Mouse (Mus musculus): ENCODE results near the gene Sntb2. TPM values are rescaled to one million over a fixed set of nuclear protein-coding genes. Genes with fewer than 3 reads are reported as not detected.
"Not testable (repeated sequence)": the region's sequence is repeated elsewhere in the genome, so short reads cannot be mapped to it uniquely, and the experiment has no call there.

Sntb2 gene
- polyA plus RNA-seq, 1 experiment from 2014 or later: 11.8 TPM

- Histone ChIP-seq H3K27ac (ENCODE audit: low read length) (no peak overlapping the region; the same call in 1 of the 2 replicates), H3K4me1 (ENCODE audit: control insufficient read depth, insufficient read depth, low read length) (peaks cover 33% of the 10 kb centered on the region), H3K27me3 (ENCODE audit: control insufficient read depth, insufficient read depth, low read length) (no peaks in the 10 kb centered on the region), H3K9me3 (replicated peaks; ENCODE audit: control insufficient read depth, low read length) (no peaks in the 10 kb centered on the region), H3K4me2 (ENCODE audit: low read depth, low read length) (no peak overlapping the region), H3K9ac (ENCODE audit: low read length) (no peak overlapping the region), H3K36me3 (ENCODE audit: control insufficient read depth, insufficient read depth, low read length) (no peaks in the 10 kb centered on the region), H3K4me3 (replicated peaks; ENCODE audit: low read length) (no peak overlapping the region)
- 72% methylated on average over 7 of the region's 7 CpGs for WGBS
- ATAC-seq (ENCODE audit: insufficient read depth, low FRiP score): no peak
Measured at GRCm38 (mm10) chr8:106974754-106975153, 39.2 kb downstream of the Sntb2 start.

DNA sequence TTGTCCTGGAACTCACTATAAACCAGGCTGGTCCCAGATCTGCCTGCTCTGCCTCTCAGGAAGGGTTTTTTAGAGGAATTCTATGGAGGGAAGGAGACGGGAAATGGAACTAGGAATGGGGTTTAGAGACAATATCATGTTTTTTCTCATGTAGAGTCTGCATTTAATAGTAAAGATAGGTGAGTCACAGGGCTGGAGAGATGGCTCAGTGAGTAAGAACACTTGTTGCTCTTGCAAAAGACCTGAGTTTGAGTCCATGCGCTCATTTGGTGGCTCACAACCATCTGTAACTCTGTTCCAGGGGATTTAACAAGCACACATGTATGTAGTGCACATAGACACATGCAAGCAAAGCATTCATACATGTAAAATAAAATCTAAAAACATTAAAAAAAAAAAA, 40.2 kb downstream of the Sntb2 start:
- no peak for ATAC-seq (ENCODE audit: insufficient read depth, low FRiP score)
- no peaks in the 10 kb centered on the region for H3K36me3 ChIP-seq (ENCODE audit: control insufficient read depth, insufficient read depth, low read length)
- H3K4me3 ChIP-seq (replicated peaks; ENCODE audit: low read length): no peak overlapping the region
- no peaks in the 10 kb centered on the region for H3K9me3 ChIP-seq (replicated peaks; ENCODE audit: control insufficient read depth, low read length)
- H3K27ac ChIP-seq (ENCODE audit: low read length): no peak overlapping the region
- H3K4me1 ChIP-seq (ENCODE audit: control insufficient read depth, insufficient read depth, low read length): peaks cover 33% of the 10 kb centered on the region
- no peak overlapping the region for H3K9ac ChIP-seq (ENCODE audit: low read length)
- H3K4me2 ChIP-seq (ENCODE audit: low read depth, low read length): no peak overlapping the region
- WGBS: 82% methylated on average over 2 of the region's 2 CpGs
- H3K27me3 ChIP-seq (ENCODE audit: control insufficient read depth, insufficient read depth, low read length): no peaks in the 10 kb centered on the region

- H3K27ac ChIP-seq (ENCODE audit: low read length): no peak overlapping the region
- H3K9ac ChIP-seq (ENCODE audit: low read length): no peak overlapping the region
- no peaks in the 10 kb centered on the region for H3K9me3 ChIP-seq (replicated peaks; ENCODE audit: control insufficient read depth, low read length)
- 0 out of 2 replicates have a peak, but pooled peaks cover 2% of the 10 kb centered on the region for H3K36me3 ChIP-seq (ENCODE audit: control insufficient read depth, insufficient read depth, low read length)
- 66% methylated on average over 4 of the region's 4 CpGs for WGBS
- no peak for ATAC-seq (ENCODE audit: insufficient read depth, low FRiP score)
- no peak overlapping the region for H3K4me2 ChIP-seq (ENCODE audit: low read depth, low read length)
- H3K4me1 ChIP-seq (ENCODE audit: control insufficient read depth, insufficient read depth, low read length): peaks cover 31% of the 10 kb centered on the region
- no peaks in the 10 kb centered on the region for H3K27me3 ChIP-seq (ENCODE audit: control insufficient read depth, insufficient read depth, low read length)
- H3K4me3 ChIP-seq (replicated peaks; ENCODE audit: low read length): no peak overlapping the region
Measured at GRCm38 (mm10) chr8:106976436-106976835, 40.9 kb downstream of the Sntb2 start.

DNA sequence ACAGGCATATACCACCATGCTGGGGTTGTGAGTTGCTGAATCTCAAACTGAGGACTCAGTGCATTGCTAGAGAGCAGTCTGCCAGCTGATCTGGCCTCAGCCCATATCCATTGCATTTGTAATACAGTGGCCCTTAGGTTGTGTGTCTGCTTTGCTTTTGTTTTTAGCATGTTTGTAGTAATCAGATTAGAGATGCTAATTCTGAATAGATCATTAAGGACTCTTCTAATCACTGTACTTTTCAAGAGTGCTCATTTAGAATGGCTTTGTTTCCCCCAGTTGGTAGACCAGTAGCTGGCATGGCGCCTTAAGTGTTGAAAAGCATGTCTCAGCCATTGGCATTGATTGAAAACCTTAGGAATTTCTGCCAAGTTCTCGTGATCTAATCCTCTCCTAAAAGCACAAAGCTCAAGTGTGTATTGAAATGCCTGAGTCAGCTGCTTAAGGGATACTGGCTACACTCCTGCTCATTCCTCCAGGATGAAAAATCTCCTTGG, 43.3 kb downstream of the Sntb2 start:
- H3K9ac ChIP-seq (ENCODE audit: low read length): no peak overlapping the region
- 18% methylated on average over 2 of the region's 2 CpGs for WGBS
- peak; percentile 82; the same call in 1 of the 2 replicates for ATAC-seq (ENCODE audit: insufficient read depth, low FRiP score)
- no peaks in the 10 kb centered on the region for H3K27me3 ChIP-seq (ENCODE audit: control insufficient read depth, insufficient read depth, low read length)
- H3K36me3 ChIP-seq (ENCODE audit: control insufficient read depth, insufficient read depth, low read length): peaks cover 7% of the 10 kb centered on the region; the same call in 1 of the 2 replicates
- peaks cover 26% of the 10 kb centered on the region for H3K4me1 ChIP-seq (ENCODE audit: control insufficient read depth, insufficient read depth, low read length)
- H3K27ac ChIP-seq (ENCODE audit: low read length): peak overlapping the region; percentile 39
- no peaks in the 10 kb centered on the region for H3K9me3 ChIP-seq (replicated peaks; ENCODE audit: control insufficient read depth, low read length)
- H3K4me3 ChIP-seq (replicated peaks; ENCODE audit: low read length): no peak overlapping the region
- no peak overlapping the region for H3K4me2 ChIP-seq (ENCODE audit: low read depth, low read length)

GRCm38 (mm10) chr8:106985404-106985821, 49.9 kb downstream of the Sntb2 start:
- no peaks in the 10 kb centered on the region for H3K9me3 ChIP-seq (replicated peaks; ENCODE audit: control insufficient read depth, low read length)
- H3K4me2 ChIP-seq (ENCODE audit: low read depth, low read length): no peak overlapping the region
- 57% methylated on average over 9 of the region's 9 CpGs for WGBS
- H3K9ac ChIP-seq (ENCODE audit: low read length): no peak overlapping the region
- no peak overlapping the region for H3K4me3 ChIP-seq (replicated peaks; ENCODE audit: low read length)
- H3K27me3 ChIP-seq (ENCODE audit: control insufficient read depth, insufficient read depth, low read length): no peaks in the 10 kb centered on the region
- H3K4me1 ChIP-seq (ENCODE audit: control insufficient read depth, insufficient read depth, low read length): no peaks in the 10 kb centered on the region
- peaks cover 7% of the 10 kb centered on the region; the same call in 1 of the 2 replicates for H3K36me3 ChIP-seq (ENCODE audit: control insufficient read depth, insufficient read depth, low read length)
- no peak overlapping the region for H3K27ac ChIP-seq (ENCODE audit: low read length)
- no peak for ATAC-seq (ENCODE audit: insufficient read depth, low FRiP score)

DNA sequence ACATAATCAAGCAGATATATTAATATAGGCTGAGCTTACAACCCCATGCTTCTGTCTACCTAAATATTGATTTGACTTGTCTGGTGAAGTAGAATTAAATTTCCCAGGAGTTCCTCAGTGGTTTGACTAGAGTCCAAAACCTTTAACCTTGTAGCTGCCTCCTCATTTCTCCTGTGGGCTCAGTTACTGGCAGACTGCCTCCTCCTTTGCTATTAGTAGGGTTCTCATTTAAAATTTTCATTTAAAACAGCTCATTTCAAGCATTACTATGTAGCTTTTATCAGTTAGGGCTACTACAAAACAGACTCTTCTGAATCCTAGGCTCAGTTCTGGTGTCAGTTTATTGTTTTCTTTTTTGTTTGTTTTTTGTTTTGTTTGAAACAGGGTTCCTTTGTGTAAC, 50.4 kb downstream of the Sntb2 start:
- no peak overlapping the region for H3K4me3 ChIP-seq (replicated peaks; ENCODE audit: low read length)
- no peaks in the 10 kb centered on the region for H3K27me3 ChIP-seq (ENCODE audit: control insufficient read depth, insufficient read depth, low read length)
- H3K27ac ChIP-seq (ENCODE audit: low read length): no peak overlapping the region
- ATAC-seq (ENCODE audit: insufficient read depth, low FRiP score): no peak
- H3K36me3 ChIP-seq (ENCODE audit: control insufficient read depth, insufficient read depth, low read length): peaks cover 7% of the 10 kb centered on the region; the same call in 1 of the 2 replicates
- no peaks in the 10 kb centered on the region for H3K4me1 ChIP-seq (ENCODE audit: control insufficient read depth, insufficient read depth, low read length)
- H3K4me2 ChIP-seq (ENCODE audit: low read depth, low read length): no peak overlapping the region
- no peak overlapping the region for H3K9ac ChIP-seq (ENCODE audit: low read length)
- no peaks in the 10 kb centered on the region for H3K9me3 ChIP-seq (replicated peaks; ENCODE audit: control insufficient read depth, low read length)

DNA sequence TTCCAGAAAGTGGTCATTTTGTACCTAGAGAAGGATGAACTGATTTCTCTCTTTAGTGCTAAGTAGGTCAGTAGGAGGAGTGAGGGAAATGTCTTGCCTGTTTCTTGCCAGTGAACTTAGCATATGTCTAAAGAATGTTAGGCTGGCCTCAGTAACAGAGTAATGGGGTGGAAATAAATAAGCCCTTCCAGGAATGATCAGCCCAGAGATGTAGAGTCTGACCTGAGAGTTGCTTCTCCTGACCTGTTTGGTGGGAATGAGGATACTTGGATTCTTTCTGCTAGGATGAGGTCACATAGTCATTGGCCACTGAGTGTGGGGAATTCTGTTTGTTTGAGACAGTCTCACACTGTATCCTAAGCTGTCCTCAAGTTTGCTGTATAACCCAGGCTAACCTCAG, 52.0 kb downstream of the Sntb2 start:
- no peak overlapping the region for H3K4me2 ChIP-seq (ENCODE audit: low read depth, low read length)
- no peak overlapping the region for H3K27ac ChIP-seq (ENCODE audit: low read length)
- no peaks in the 10 kb centered on the region for H3K36me3 ChIP-seq (ENCODE audit: control insufficient read depth, insufficient read depth, low read length)
- no peaks in the 10 kb centered on the region for H3K27me3 ChIP-seq (ENCODE audit: control insufficient read depth, insufficient read depth, low read length)
- H3K4me3 ChIP-seq (replicated peaks; ENCODE audit: low read length): no peak overlapping the region
- no peaks in the 10 kb centered on the region for H3K9me3 ChIP-seq (replicated peaks; ENCODE audit: control insufficient read depth, low read length)
- H3K4me1 ChIP-seq (ENCODE audit: control insufficient read depth, insufficient read depth, low read length): no peaks in the 10 kb centered on the region
- no peak overlapping the region for H3K9ac ChIP-seq (ENCODE audit: low read length)
- ATAC-seq (ENCODE audit: insufficient read depth, low FRiP score): no peak

- 91% methylated on average over 7 of the region's 7 CpGs for WGBS
Measured at GRCm38 (mm10) chr8:106991393-106991792, 55.8 kb downstream of the Sntb2 start.

DNA sequence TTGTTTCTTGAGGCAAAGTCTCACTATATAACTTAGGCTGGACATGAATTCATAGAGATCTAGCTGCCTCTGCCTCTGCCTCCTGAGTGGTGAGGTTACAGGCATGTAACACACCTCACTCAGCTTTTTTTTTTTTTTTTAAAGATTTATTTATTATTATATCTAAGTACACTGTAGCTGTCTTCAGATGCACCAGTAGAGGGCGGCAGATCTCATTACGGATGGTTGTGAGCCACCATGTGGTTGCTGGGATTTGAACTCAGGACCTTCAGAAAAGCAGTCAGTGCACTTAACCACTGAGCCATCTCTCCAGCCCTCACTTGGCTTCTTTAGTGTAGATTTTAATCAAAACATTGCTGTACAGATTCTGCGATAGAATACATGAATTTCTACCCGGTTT, 60.8 kb downstream of the Sntb2 start:
- 80% methylated on average over 4 of the region's 4 CpGs for WGBS
- not testable (repeated sequence) for H3K4me2 ChIP-seq (ENCODE audit: low read depth, low read length); H3K4me1 ChIP-seq (ENCODE audit: control insufficient read depth, insufficient read depth, low read length); H3K36me3 ChIP-seq (ENCODE audit: control insufficient read depth, insufficient read depth, low read length); H3K4me3 ChIP-seq (replicated peaks; ENCODE audit: low read length); H3K27me3 ChIP-seq (ENCODE audit: control insufficient read depth, insufficient read depth, low read length); H3K27ac ChIP-seq (ENCODE audit: low read length); H3K9me3 ChIP-seq (replicated peaks; ENCODE audit: control insufficient read depth, low read length); H3K9ac ChIP-seq (ENCODE audit: low read length); ATAC-seq (ENCODE audit: insufficient read depth, low FRiP score)

More at GRCm38 (mm10) chr8:106991393-106991792, 55.8 kb downstream of the Sntb2 start:
- H3K36me3 ChIP-seq (ENCODE audit: control insufficient read depth, insufficient read depth, low read length): no peaks in the 10 kb centered on the region
- no peak overlapping the region for H3K4me3 ChIP-seq (replicated peaks; ENCODE audit: low read length)
- H3K4me2 ChIP-seq (ENCODE audit: low read depth, low read length): no peak overlapping the region
- no peaks in the 10 kb centered on the region for H3K9me3 ChIP-seq (replicated peaks; ENCODE audit: control insufficient read depth, low read length)
- H3K9ac ChIP-seq (ENCODE audit: low read length): no peak overlapping the region
- H3K27me3 ChIP-seq (ENCODE audit: control insufficient read depth, insufficient read depth, low read length): no peaks in the 10 kb centered on the region
- H3K27ac ChIP-seq (ENCODE audit: low read length): no peak overlapping the region
- no peak for ATAC-seq (ENCODE audit: insufficient read depth, low FRiP score)
- no peaks in the 10 kb centered on the region for H3K4me1 ChIP-seq (ENCODE audit: control insufficient read depth, insufficient read depth, low read length)
